Mouse (Mus musculus) heart, postnatal 0 days (tissue): ENCODE measurements around the gene Pou6f2. TPM values are rescaled to one million over a fixed set of nuclear protein-coding genes. Genes with fewer than 3 reads are reported as not detected.

Source experiments
- ATAC-seq: fragments of 200-750 bp; cut with Nextera tagmentation; 2 replicates; pipeline ENCODE4 v1.8.0; 2017; ENCODE audit warnings: low read depth, moderate number of reproducible peaks, moderate library complexity; ENCODE audit not compliant: insufficient read depth
- DNase-seq: peaks from one replicate; pipeline ENCODE4 v3.0.0-alpha.2; 2016; ENCODE audit warnings: low spot score
- H3K27ac ChIP-seq: fragments of 300-500 bp; sonication (generic); 2 replicates; pipeline ENCODE4 v1.5.1; 2014; ENCODE audit warnings: low read depth, mild to moderate bottlenecking
- H3K27me3 ChIP-seq: fragments of 300-500 bp; sonication (generic); 2 replicates; pipeline ENCODE4 v1.6.1; 2014; ENCODE audit warnings: low read length, mixed read lengths; ENCODE audit not compliant: control insufficient read depth, insufficient read depth
- H3K36me3 ChIP-seq: fragments of 300-500 bp; sonication (generic); replicated peaks from 2 replicates; pipeline ENCODE4 v1.6.1; 2014; ENCODE audit warnings: low read length, mixed read lengths; ENCODE audit not compliant: control insufficient read depth, insufficient read depth
- H3K4me1 ChIP-seq: fragments of 300-500 bp; sonication (generic); 2 replicates; pipeline ENCODE4 v1.6.1; 2014; ENCODE audit warnings: antibody characterized with exemption; ENCODE audit not compliant: control insufficient read depth, insufficient read depth
- H3K4me2 ChIP-seq: fragments of 300-500 bp; sonication (generic); 2 replicates; pipeline ENCODE4 v1.6.1; 2014; ENCODE audit warnings: low read depth, mild to moderate bottlenecking, low read length, moderate library complexity
- H3K4me3 ChIP-seq: fragments of 300-500 bp; sonication (generic); 2 replicates; pipeline ENCODE4 v1.5.1; 2014; ENCODE audit warnings: low read depth, low read length
- H3K9ac ChIP-seq: fragments of 300-500 bp; sonication (generic); replicated peaks from 2 replicates; pipeline ENCODE4 v1.6.1; 2014; ENCODE audit warnings: low read depth, low read length, mixed read lengths
- H3K9me3 ChIP-seq: fragments of 300-500 bp; sonication (generic); replicated peaks from 2 replicates; pipeline ENCODE4 v1.6.1; 2016; ENCODE audit warnings: low read length; ENCODE audit not compliant: control insufficient read depth
- CTCF ChIP-seq: IDR thresholded peaks from 2 replicates; pipeline ENCODE4 v1.5.1; 2016; ENCODE audit warnings: antibody characterized with exemption, control low read depth, low read depth
- EP300 ChIP-seq: IDR thresholded peaks from 2 replicates; pipeline ENCODE4 v1.6.1; 2016; ENCODE audit warnings: antibody characterized with exemption, low read depth
- WGBS: fragments of 180-500 bp; shearing (Covaris S2); extraction: QIAGEN DNeasy Blood & Tissue Kit; methylation state at CpG from one replicate; pipeline ENCODE4 v1.1.7; 2014; 5-methylcytosine and 5-hydroxymethylcytosine counted together
- polyA plus RNA-seq: library from polyadenylated mRNA; unstranded; fragments of >200 nt; fragmentation: Nextera tagmentation; extraction: Ambion mirVana; gene quantifications from 2 replicates; pipeline ENCODE4 v1.2.1, GENCODE M21; 2015
- total RNA-seq: library from RNA; depleted of rRNA; stranded (reverse); fragments of >200 nt; gene quantifications from 2 replicates; pipeline ENCODE4 v1.2.3, GENCODE M21; 2014; ENCODE audit warnings: low replicate concordance

The Pou6f2 gene
- total and polyA plus RNA-seq, 2 experiments from 2014 or later = 0.04 TPM; not detected in 1

DNA sequence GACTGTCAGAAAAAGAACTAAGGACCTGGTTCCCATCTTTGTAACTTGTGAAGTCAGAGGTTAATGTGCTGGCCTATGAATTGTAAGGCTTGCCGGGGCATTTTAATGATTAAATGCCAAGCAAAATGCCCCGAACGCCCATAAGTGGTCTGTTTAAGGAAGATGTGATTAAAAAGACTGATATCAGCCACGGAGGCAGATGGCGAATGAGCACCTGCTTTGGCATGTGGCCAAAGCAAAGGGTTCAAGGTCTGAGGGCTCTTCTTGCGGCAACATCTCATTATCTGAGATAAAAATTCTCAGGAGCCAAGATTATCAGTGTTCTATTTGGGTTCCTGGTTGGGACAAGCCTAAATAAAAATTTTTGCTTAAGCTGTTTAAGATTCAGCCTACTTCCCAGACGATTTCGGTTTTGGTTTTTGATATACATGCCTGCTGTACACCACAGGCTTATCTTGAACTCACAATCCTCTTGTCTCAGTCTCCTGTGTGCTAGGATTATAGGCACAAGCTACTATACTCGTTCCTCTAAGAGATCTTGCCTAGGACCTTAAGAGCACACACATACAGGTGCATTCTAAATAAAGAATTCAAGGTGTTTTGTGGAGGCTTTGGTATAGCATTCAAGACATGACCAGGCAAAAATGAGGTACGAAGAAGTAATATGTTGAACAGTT, 315.9 kb downstream of the Pou6f2 start:
- TF ChIP-seq CTCF (no peak), EP300 (no peak)
- WGBS = 64% methylated on average over 10 of the region's 10 CpGs
- no peaks in the 10 kb centered on the region for H3K36me3 ChIP-seq
- H3K9ac ChIP-seq = no peak overlapping the region
- no peak for ATAC-seq
- H3K9me3 ChIP-seq = no peaks in the 10 kb centered on the region
- no peak overlapping the region for H3K4me2 ChIP-seq
- H3K27ac ChIP-seq = no peak overlapping the region
- H3K4me3 ChIP-seq = no peak overlapping the region
- no peaks in the 10 kb centered on the region for H3K27me3 ChIP-seq
- DNase-seq = no peak
- H3K4me1 ChIP-seq = no peaks in the 10 kb centered on the region
